Mouse (Mus musculus) central nervous system, embryonic 18 days (tissue): ENCODE measurements around the gene Olfr394. TPM values are rescaled to one million over a fixed set of nuclear protein-coding genes. Genes with fewer than 3 reads are reported as not detected.

Experiments
- polyA plus RNA-seq: library from polyadenylated mRNA; depleted of rRNA; stranded (reverse); fragments of >200 nt; gene quantifications from 2 replicates; pipeline ENCODE4 v1.2.3, GENCODE M21; 2012; rRNA removed

Gene Olfr394
- not detected in 2 replicates for polyA plus RNA-seq

DNA sequence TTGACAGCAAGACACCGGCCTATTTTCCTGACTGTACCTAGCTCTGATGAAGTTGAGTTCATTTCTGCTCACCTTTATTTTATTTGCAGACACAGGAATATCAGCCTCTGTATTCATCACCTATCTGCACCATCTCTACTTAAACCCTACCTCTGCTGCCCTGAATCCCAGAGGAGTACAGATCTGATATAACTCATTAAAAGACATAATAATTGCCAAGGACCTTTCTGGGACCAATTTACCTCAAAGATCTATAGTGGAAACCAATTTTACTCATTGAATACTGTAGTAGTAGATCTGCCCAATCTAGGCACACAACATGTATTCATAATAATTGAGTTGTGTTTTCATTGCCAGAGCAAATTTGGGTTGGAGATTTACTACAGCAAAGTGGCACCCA lies at the start of gene Olfr394:
Olfr394 (minus strand) TSS at position 101 of the 400 bp plus-strand sequence.

DNA sequence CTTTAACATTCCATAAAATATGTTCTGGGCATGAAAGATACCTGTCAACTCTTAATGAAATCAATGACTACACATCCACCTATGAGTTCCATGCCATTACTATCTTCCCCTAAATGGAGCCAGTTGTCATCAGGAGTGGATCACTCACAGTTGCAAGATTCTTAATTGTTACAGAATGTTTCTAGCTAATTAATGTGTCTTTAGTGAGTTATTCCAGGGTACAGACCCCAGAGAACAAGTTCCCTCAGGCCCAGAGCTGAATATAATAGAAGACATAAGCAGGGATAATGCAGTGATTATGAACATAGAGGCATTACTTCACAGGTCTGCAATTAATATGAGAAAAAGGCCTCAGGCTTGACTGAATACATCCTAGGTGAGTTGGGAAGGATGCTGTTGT lies 45.8 kb upstream of the Olfr394 start, which contains the start of gene Olfr23:
Olfr23 (plus strand) TSS at position 301 of the 400 bp plus-strand sequence.

DNA sequence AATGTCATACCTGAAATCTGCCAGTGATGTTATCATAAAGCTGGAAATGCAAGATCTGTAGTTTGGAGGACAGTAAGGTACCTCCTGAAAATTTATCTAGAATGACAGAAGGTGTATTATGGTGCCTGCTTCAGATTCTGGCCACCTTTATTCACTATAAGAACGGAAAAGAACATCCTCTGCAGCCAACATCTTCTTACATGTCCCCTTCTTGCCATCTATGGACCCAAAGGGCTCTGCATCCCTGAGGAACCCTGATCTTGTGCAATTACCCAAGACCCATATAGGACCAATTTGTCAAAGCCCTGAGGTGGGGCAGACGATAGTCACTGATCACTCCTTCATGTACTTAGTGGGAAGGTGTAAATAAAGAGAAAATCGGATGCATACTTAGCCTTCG lies 18.6 kb upstream of the Olfr394 start, which contains the start of gene Olfr395:
Olfr395 (minus strand) TSS at position 101 of the 400 bp plus-strand sequence.

DNA sequence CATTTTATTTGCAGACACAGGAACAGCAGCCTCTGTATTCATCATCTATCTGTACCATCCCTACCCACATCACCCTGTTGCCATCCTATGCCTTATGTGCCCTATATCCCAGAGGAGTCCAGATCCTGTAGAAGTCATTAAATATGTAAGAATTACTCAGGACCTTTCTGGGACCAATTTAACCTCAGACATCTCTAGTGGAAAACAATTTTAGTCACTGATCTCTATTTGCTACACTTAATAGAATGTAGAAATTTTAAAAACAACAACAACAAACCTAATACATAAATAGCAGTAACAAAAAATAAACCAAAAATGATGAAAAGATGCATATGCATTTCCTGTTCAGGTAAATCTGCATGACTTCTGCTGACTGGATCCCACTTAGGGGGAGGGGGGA lies 39.2 kb downstream of the Olfr394 start, which contains the start of gene Olfr393:
Olfr393 (minus strand) TSS at position 101 of the 400 bp plus-strand sequence.

Other genes with a start within 250 kb of the Olfr394 start
- not detected in 2 replicates for gene Zfp735, start 202.0 kb downstream of the Olfr394 start, polyA plus RNA-seq
- not detected in 2 replicates for gene Olfr389, start 110.1 kb downstream of the Olfr394 start, polyA plus RNA-seq
- gene Olfr390, start 107.8 kb downstream of the Olfr394 start, polyA plus RNA-seq: not detected in 2 replicates
- not detected in 2 replicates for gene Olfr391-ps, start 87.7 kb downstream of the Olfr394 start, polyA plus RNA-seq
- not detected in 2 replicates for gene Olfr392, start 73.7 kb downstream of the Olfr394 start, polyA plus RNA-seq
- gene Olfr393, start 39.3 kb downstream of the Olfr394 start, polyA plus RNA-seq: not detected in 2 replicates
- gene Olfr395, start 18.5 kb upstream of the Olfr394 start, polyA plus RNA-seq: not detected in 2 replicates
- gene Olfr23, start 45.9 kb upstream of the Olfr394 start, polyA plus RNA-seq: not detected in 2 replicates
- not detected in 2 replicates for gene Olfr397, start 70.0 kb upstream of the Olfr394 start, polyA plus RNA-seq
- not detected in 2 replicates for gene Olfr398, start 99.6 kb upstream of the Olfr394 start, polyA plus RNA-seq
- gene Olfr139, start 165.8 kb upstream of the Olfr394 start, polyA plus RNA-seq: not detected in 2 replicates
- not detected in 2 replicates for gene Olfr399, start 165.8 kb upstream of the Olfr394 start, polyA plus RNA-seq
- gene Zfp616, start 179.2 kb upstream of the Olfr394 start, polyA plus RNA-seq: not detected in 2 replicates
- gene Olfr401, start 222.9 kb upstream of the Olfr394 start, polyA plus RNA-seq: not detected in 2 replicates